Mouse (Mus musculus) heart, adult 2 months (tissue): ENCODE results near the gene Etfrf1.

Experiments used
- CTCF ChIP-seq: fragments of 200-600 bp; IDR thresholded peaks from 2 replicates; pipeline ENCODE4 v1.8.1; 2022; ENCODE audit warnings: antibody characterized with exemption, mild to moderate bottlenecking, moderate library complexity
- EP300 ChIP-seq: fragments of 200-500 bp; IDR thresholded peaks from 2 replicates; pipeline ENCODE4 v1.6.1; 2011; ENCODE audit warnings: low read depth, low read length, control low read depth; ENCODE audit not compliant: insufficient read depth

GRCm38 (mm10) chr6:145211376-145212305, 707 bp downstream of the Etfrf1 start:
- TF ChIP-seq CTCF (no peak), EP300 (no peak)
